14 mouse cellular contexts compared by ENCODE assay signal in genomic region chr6:24989836-24990235, GRCm38 (mm10). TPM values are rescaled to one million over a fixed set of nuclear protein-coding genes. Genes with fewer than 3 reads are reported as not detected.
"Had no signal": no experiment of that assay in that cellular context is flagged by ENCODE, and none has a peak within 500 bp of the region (broad histone marks: within the 10 kb centered on the region; RNA-seq: fewer than 3 reads in every experiment).

No protein-coding gene starts in this region.

- DNase-seq: liver, postnatal 0 days; lung, adult 2 months; lung, postnatal 14 days; retina, postnatal 1 day; right cerebral cortex, postnatal 4 days; spleen, adult 18-20 months; thymus, adult 18-20 months; thymus, postnatal 14 days; thymus, postnatal 36 days had no signal

- ATAC-seq: lung, postnatal 0 days; midbrain, embryonic 13.5 days; midbrain, embryonic 15.5 days had no signal

RNA-seq across cellular contexts. Expression of gene Tmem229a, which starts 33.7 kb away (rescaled TPM):
- total RNA-seq: megakaryocyte progenitor cell, adult 5-6 weeks; neutrophil, adult 5-6 weeks had no signal
